Mouse (Mus musculus) stomach, embryonic 14.5 days (tissue): ENCODE data around the gene Gm21060. TPM values are rescaled to one million over a fixed set of nuclear protein-coding genes. Genes with fewer than 3 reads are reported as not detected.
"Not testable (repeated sequence)": the region's sequence is repeated elsewhere in the genome, so short reads cannot be mapped to it uniquely, and the experiment has no call there.

ENCODE experiments used
- ATAC-seq: fragments of 200-750 bp; cut with Nextera tagmentation; 2 replicates; pipeline ENCODE4 v1.8.0; 2017; ENCODE audit warnings: low read depth, moderate TSS enrichment; ENCODE audit not compliant: insufficient number of reproducible peaks, insufficient read depth, low FRiP score
- H3K27ac ChIP-seq: fragments of 300-500 bp; sonication (generic); 2 replicates; pipeline ENCODE4 v1.5.1; 2014; ENCODE audit warnings: mild to moderate bottlenecking, low read length, moderate library complexity, mixed read lengths
- H3K27me3 ChIP-seq: fragments of 300-500 bp; sonication (generic); 2 replicates; pipeline ENCODE4 v1.6.1; 2014; ENCODE audit warnings: low read length, control low read depth, mixed read lengths; ENCODE audit not compliant: control insufficient read depth, insufficient read depth
- H3K36me3 ChIP-seq: fragments of 300-500 bp; sonication (generic); 2 replicates; pipeline ENCODE4 v1.6.1; 2014; ENCODE audit warnings: mild to moderate bottlenecking, control low read depth, low read length, moderate library complexity, mixed read lengths; ENCODE audit not compliant: control insufficient read depth, insufficient read depth
- H3K4me1 ChIP-seq: fragments of 300-500 bp; sonication (generic); 2 replicates; pipeline ENCODE4 v1.6.1; 2014; ENCODE audit warnings: low read length, control low read depth, mixed read lengths; ENCODE audit not compliant: control insufficient read depth, insufficient read depth
- H3K4me2 ChIP-seq: fragments of 300-500 bp; sonication (generic); replicated peaks from 2 replicates; pipeline ENCODE4 v1.6.1; 2014; ENCODE audit warnings: low read depth, low read length, control low read depth
- H3K4me3 ChIP-seq: fragments of 300-500 bp; sonication (generic); 2 replicates; pipeline ENCODE4 v1.5.1; 2014; ENCODE audit warnings: low read depth, low read length, control low read depth
- H3K9ac ChIP-seq: fragments of 300-500 bp; sonication (generic); replicated peaks from 2 replicates; pipeline ENCODE4 v1.6.1; 2014; ENCODE audit warnings: low read depth, mild to moderate bottlenecking, control low read depth, low read length, moderate library complexity, mixed read lengths
- H3K9me3 ChIP-seq: fragments of 300-500 bp; sonication (generic); 2 replicates; pipeline ENCODE4 v1.6.1; 2016; ENCODE audit warnings: low read depth, low read length, control low read depth; ENCODE audit not compliant: control insufficient read depth
- WGBS: fragments of 180-500 bp; shearing (Covaris S2); extraction: QIAGEN DNeasy Blood & Tissue Kit; methylation state at CpG from one replicate; pipeline ENCODE4 v1.1.7; 2014; 5-methylcytosine and 5-hydroxymethylcytosine counted together
- polyA plus RNA-seq: library from polyadenylated mRNA; unstranded; fragments of >200 nt; fragmentation: Nextera tagmentation; extraction: Ambion mirVana; gene quantifications from 2 replicates; pipeline ENCODE4 v1.2.1, GENCODE M21; 2014

Gene Gm21060
- not detected in 2 replicates for polyA plus RNA-seq

GRCm38 (mm10) chr19:61296969-61297368, at the start of gene Gm21060:
Gene Gm21060 (minus strand): TSS chr19:61297069.
- H3K4me2 ChIP-seq, result no peak within 1 kb of the TSS
- no peaks in the 10 kb centered on the region for H3K9me3 ChIP-seq
- no peak within 1 kb of the TSS for H3K9ac ChIP-seq
- H3K4me3 ChIP-seq, result no peak within 1 kb of the TSS
- 99% methylated on average over 2 of the region's 2 CpGs for WGBS
- no peak for ATAC-seq
- no peaks in the 10 kb centered on the region for H3K36me3 ChIP-seq
- H3K27me3 ChIP-seq, result no peaks in the 10 kb centered on the region
- no peaks in the 10 kb centered on the region for H3K4me1 ChIP-seq
- no peak within 1 kb of the TSS for H3K27ac ChIP-seq

GRCm38 (mm10) chr19:61320844-61321243, 24.0 kb upstream of the Gm21060 start:
- H3K4me2 ChIP-seq, H3K9ac ChIP-seq, H3K27me3 ChIP-seq, ATAC-seq, H3K4me3 ChIP-seq, H3K9me3 ChIP-seq, H3K4me1 ChIP-seq, H3K36me3 ChIP-seq, H3K27ac ChIP-seq: not testable (repeated sequence)
- WGBS, result 84% methylated on average over 3 of the region's 3 CpGs

- H3K9ac ChIP-seq, ATAC-seq: not testable (repeated sequence)
- WGBS, result 39% methylated on average over 11 of the region's 11 CpGs
Measured at GRCm38 (mm10) chr19:61313185-61313584, 16.3 kb upstream of the Gm21060 start.

GRCm38 (mm10) chr19:61312400-61312799, 15.5 kb upstream of the Gm21060 start:
- WGBS, result 90% methylated on average over 10 of the region's 10 CpGs
- not testable (repeated sequence) for H3K36me3 ChIP-seq, H3K27ac ChIP-seq, H3K4me3 ChIP-seq, H3K4me2 ChIP-seq, H3K4me1 ChIP-seq, H3K27me3 ChIP-seq, H3K9ac ChIP-seq, H3K9me3 ChIP-seq, ATAC-seq

More at GRCm38 (mm10) chr19:61313185-61313584, 16.3 kb upstream of the Gm21060 start:
- not testable (repeated sequence) for H3K4me2 ChIP-seq, H3K4me3 ChIP-seq, H3K27ac ChIP-seq, H3K4me1 ChIP-seq, H3K36me3 ChIP-seq, H3K27me3 ChIP-seq, H3K9me3 ChIP-seq

GRCm38 (mm10) chr19:61308083-61308482, 11.2 kb upstream of the Gm21060 start:
- not testable (repeated sequence) for H3K4me2 ChIP-seq, H3K27ac ChIP-seq, H3K9ac ChIP-seq, H3K36me3 ChIP-seq, H3K9me3 ChIP-seq, ATAC-seq, H3K27me3 ChIP-seq, H3K4me3 ChIP-seq, H3K4me1 ChIP-seq
- WGBS, result 66% methylated on average over 1 of the region's 1 CpGs

GRCm38 (mm10) chr19:61285033-61285432, 11.8 kb downstream of the Gm21060 start:
- not testable (repeated sequence) for H3K9me3 ChIP-seq, H3K36me3 ChIP-seq, H3K4me2 ChIP-seq, ATAC-seq, H3K27ac ChIP-seq, H3K9ac ChIP-seq, H3K4me1 ChIP-seq, H3K27me3 ChIP-seq, H3K4me3 ChIP-seq
- WGBS, result 77% methylated on average over 4 of the region's 4 CpGs

- H3K4me2 ChIP-seq, result no peak overlapping the region
- H3K9ac ChIP-seq, result no peak overlapping the region
- H3K4me1 ChIP-seq, result no peaks in the 10 kb centered on the region
- ATAC-seq, result no peak
- H3K36me3 ChIP-seq, result no peaks in the 10 kb centered on the region
- WGBS, result 58% methylated on average over 1 of the region's 1 CpGs
- H3K27ac ChIP-seq, result no peak overlapping the region
- no peak overlapping the region for H3K4me3 ChIP-seq
- H3K27me3 ChIP-seq, result no peaks in the 10 kb centered on the region
- H3K9me3 ChIP-seq, result no peaks in the 10 kb centered on the region
Measured at GRCm38 (mm10) chr19:61283581-61283980, 13.3 kb downstream of the Gm21060 start.

- Histone ChIP-seq H3K36me3 (no peaks in the 10 kb centered on the region), H3K9me3 (no peaks in the 10 kb centered on the region), H3K4me1 (no peaks in the 10 kb centered on the region), H3K27me3 (no peaks in the 10 kb centered on the region), H3K9ac (no peak overlapping the region), H3K27ac (no peak overlapping the region), H3K4me2 (no peak overlapping the region), H3K4me3 (no peak overlapping the region)
- WGBS, result 90% methylated on average over 1 of the region's 1 CpGs
- ATAC-seq, result no peak
Measured at GRCm38 (mm10) chr19:61275446-61275845, 21.4 kb downstream of the Gm21060 start.

- H3K4me3 ChIP-seq, H3K36me3 ChIP-seq, H3K9ac ChIP-seq, ATAC-seq, H3K27ac ChIP-seq, H3K4me2 ChIP-seq, H3K27me3 ChIP-seq, H3K4me1 ChIP-seq, H3K9me3 ChIP-seq: not testable (repeated sequence)
- WGBS, result 29% methylated on average over 11 of the region's 11 CpGs
Measured at GRCm38 (mm10) chr19:61269141-61269540, 27.7 kb downstream of the Gm21060 start.
